Mouse (Mus musculus) liver, embryonic 16.5 days (tissue): ENCODE data around the gene 1700093K21Rik. TPM values are rescaled to one million over a fixed set of nuclear protein-coding genes. Genes with fewer than 3 reads are reported as not detected.

Source experiments
- microRNA-seq: library from miRNA; unstranded; fragments of <30 nt; microRNA quantifications from one replicate; pipeline ENCODE4, GENCODE M21; 2016
- polyA plus RNA-seq: library from polyadenylated mRNA; unstranded; fragments of >200 nt; fragmentation: Nextera tagmentation; extraction: Ambion mirVana; gene quantifications from 2 replicates; pipeline ENCODE4 v1.2.1, GENCODE M21; 2015

The 1700093K21Rik gene
- polyA plus RNA-seq, 1 experiment from 2014 or later, result not detected

Small RNAs within 50 kb of the gene (microRNA-seq; reads per million reads assigned to microRNA genes)
- gene Gm47279, result not detected

Other genes starting within 250 kb of the 1700093K21Rik start
- 6.4 and 7.3 TPM in 2 replicates for gene Usp34, start 214.3 kb downstream of the 1700093K21Rik start, polyA plus RNA-seq
- gene Ahsa2, start 23.1 kb downstream of the 1700093K21Rik start, polyA plus RNA-seq, result 23.7 and 25.5 TPM in 2 replicates
- 8.2 and 8.8 TPM in 2 replicates for gene 0610010F05Rik, start 112.5 kb upstream of the 1700093K21Rik start, polyA plus RNA-seq
- 9.7 and 11.4 TPM in 2 replicates for gene Pus10, start 144.5 kb upstream of the 1700093K21Rik start, polyA plus RNA-seq
- gene Pex13, start 144.8 kb upstream of the 1700093K21Rik start, polyA plus RNA-seq, result 10.0 and 10.5 TPM in 2 replicates
- 0.54 and 0.68 TPM in 2 replicates for gene Rel, start 249.8 kb upstream of the 1700093K21Rik start, polyA plus RNA-seq